Mouse (Mus musculus) heart, embryonic 14.5 days (tissue): ENCODE measurements around the gene Fcna. TPM values are rescaled to one million over a fixed set of nuclear protein-coding genes. Genes with fewer than 3 reads are reported as not detected.

Experiments
- ATAC-seq: fragments of 200-750 bp; cut with Nextera tagmentation; 2 replicates; pipeline ENCODE4 v1.8.0; 2017; ENCODE audit warnings: low read depth, moderate TSS enrichment; ENCODE audit not compliant: insufficient number of reproducible peaks, insufficient read depth, low FRiP score
- H3K27ac ChIP-seq, 2 experiments: fragments of 200-500 bp in 1 of 2; fragments of 300-500 bp in 1 of 2; sonication (generic) in 1 of 2; replicated peaks in 1 of 2; 2 replicates each; pipeline ENCODE4 v1.5.1; 2012 to 2014; ENCODE audit warnings: low read depth in 2 of 2, low read length in 2 of 2, control low read depth in 1 of 2, mild to moderate bottlenecking in 1 of 2, mixed read lengths in 1 of 2; ENCODE audit not compliant: control insufficient read depth in 1 of 2, insufficient read depth in 1 of 2
- H3K27me3 ChIP-seq: fragments of 300-500 bp; sonication (generic); 2 replicates; pipeline ENCODE4 v1.6.1; 2014; ENCODE audit warnings: mild to moderate bottlenecking, low read length, control low read depth; ENCODE audit not compliant: control insufficient read depth, insufficient read depth
- H3K36me3 ChIP-seq: fragments of 300-500 bp; sonication (generic); 2 replicates; pipeline ENCODE4 v1.6.1; 2014; ENCODE audit warnings: mild to moderate bottlenecking, control low read depth, low read length, mixed read lengths; ENCODE audit not compliant: control insufficient read depth, insufficient read depth
- H3K4me1 ChIP-seq, 2 experiments: fragments of 200-500 bp in 1 of 2; fragments of 300-500 bp in 1 of 2; sonication (generic) in 1 of 2; 2 replicates each; pipeline ENCODE4 v1.6.1; 2012 to 2014; ENCODE audit warnings: low read length in 2 of 2, control low read depth in 1 of 2, mixed read lengths in 1 of 2; ENCODE audit not compliant: control insufficient read depth in 2 of 2, insufficient read depth in 2 of 2
- H3K4me2 ChIP-seq: fragments of 300-500 bp; sonication (generic); 2 replicates; pipeline ENCODE4 v1.6.1; 2014; ENCODE audit warnings: mild to moderate bottlenecking, low read length
- H3K4me3 ChIP-seq, 2 experiments: fragments of 200-500 bp in 1 of 2; fragments of 300-500 bp in 1 of 2; sonication (generic) in 1 of 2; 2 replicates each; pipeline ENCODE4 v1.5.1; 2012 to 2014; ENCODE audit warnings: low read length in 2 of 2, mild to moderate bottlenecking in 2 of 2, control low read depth in 1 of 2, low read depth in 1 of 2, moderate library complexity in 1 of 2; ENCODE audit not compliant: control insufficient read depth in 1 of 2, insufficient read depth in 1 of 2
- H3K9ac ChIP-seq: fragments of 300-500 bp; sonication (generic); 2 replicates; pipeline ENCODE4 v1.6.1; 2014; ENCODE audit warnings: mild to moderate bottlenecking, low read length
- H3K9me3 ChIP-seq: fragments of 300-500 bp; sonication (generic); 2 replicates; pipeline ENCODE4 v1.6.1; 2016; ENCODE audit warnings: low read length, control low read depth; ENCODE audit not compliant: control insufficient read depth
- WGBS: fragments of 180-500 bp; shearing (Covaris S2); extraction: QIAGEN DNeasy Blood & Tissue Kit; methylation state at CpG from one replicate; pipeline ENCODE4 v1.1.7; 2014; 5-methylcytosine and 5-hydroxymethylcytosine counted together
- polyA plus RNA-seq: library from polyadenylated mRNA; unstranded; fragments of >200 nt; fragmentation: Nextera tagmentation; extraction: Ambion mirVana; gene quantifications from 2 replicates; pipeline ENCODE4 v1.2.1, GENCODE M21; 2014

Fcna gene
- polyA plus RNA-seq, 1 experiment from 2014 or later = 3.2 TPM

DNA sequence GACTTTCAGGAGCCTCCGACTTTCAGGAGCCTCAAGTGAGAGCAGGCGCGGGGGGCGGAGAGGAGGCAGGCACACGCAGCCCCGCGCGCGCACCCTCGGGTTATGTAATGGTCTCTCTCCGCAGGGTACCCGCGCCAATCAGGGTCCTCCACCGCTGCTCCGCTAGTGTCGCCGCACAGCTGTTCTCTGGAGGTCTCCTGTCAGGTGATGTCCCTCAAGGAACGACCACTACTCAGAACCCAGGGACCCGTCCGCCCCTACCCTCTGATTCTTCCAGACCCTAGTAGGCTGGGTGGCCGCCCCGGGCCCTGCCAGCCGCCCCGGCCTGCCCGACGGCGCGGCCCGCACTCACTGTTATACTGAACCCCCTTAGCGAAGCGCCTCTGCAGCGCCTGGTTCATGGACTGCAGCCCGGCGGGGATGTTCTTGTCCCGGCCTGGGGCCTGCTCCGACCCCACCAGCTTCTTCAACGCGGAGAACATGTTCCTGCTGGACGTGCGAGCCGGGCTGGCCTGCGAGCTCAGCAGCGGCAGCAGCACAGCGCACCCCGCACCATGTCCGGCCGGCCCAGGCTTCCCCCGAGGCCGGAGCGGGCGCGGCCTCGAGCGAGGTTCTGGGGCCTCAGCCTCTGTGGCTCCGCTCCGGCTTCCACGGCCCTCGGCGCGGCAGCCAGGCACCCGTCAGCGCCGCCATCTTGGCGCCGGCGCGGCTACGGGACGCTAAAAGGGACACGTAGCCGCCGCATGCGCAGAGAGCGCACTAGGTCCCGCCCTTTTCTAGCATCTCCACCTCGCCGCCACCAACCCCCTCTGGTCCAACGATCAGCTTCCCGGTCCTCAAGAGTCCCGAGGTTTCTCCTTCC is 19.8 kb downstream of the Fcna start, which contains the start of gene Rabl6:
Gene Rabl6, minus strand, starts transcription at position 761 of the 862 bp plus-strand sequence.
- peaks cover 11% of the 10 kb centered on the region; the same call in 1 of the 2 replicates for H3K36me3 ChIP-seq
- H3K9me3 ChIP-seq = no peaks in the 10 kb centered on the region
- H3K27me3 ChIP-seq = no peaks in the 10 kb centered on the region
- peak within 1 kb of the TSS; percentile 80 for H3K4me2 ChIP-seq
- WGBS = under 1% methylated on average over 79 of the region's 80 CpGs
- H3K9ac ChIP-seq = peak within 1 kb of the TSS; percentile 95
- H3K4me3 ChIP-seq = peak within 1 kb of the TSS; percentile 86 to 100
- peak within 1 kb of the TSS; percentile 92 to 98 for H3K27ac ChIP-seq
- peak; percentile 83 for ATAC-seq
- peaks cover 7 to 16% of the 10 kb centered on the region in 2 experiments for H3K4me1 ChIP-seq

- peaks cover 66% of the 10 kb centered on the region for H3K36me3 ChIP-seq
- no peak overlapping the region for H3K4me2 ChIP-seq
- no peak overlapping the region for H3K9ac ChIP-seq
- no peak for ATAC-seq
- peaks cover 6 to 23% of the 10 kb centered on the region in 2 experiments; a peak in 3 of 4 replicates for H3K4me1 ChIP-seq
- H3K4me3 ChIP-seq = no peak overlapping the region
- no peaks in the 10 kb centered on the region for H3K9me3 ChIP-seq
- H3K27me3 ChIP-seq = no peaks in the 10 kb centered on the region
- 89% methylated on average over 5 of the region's 5 CpGs for WGBS
- no peak overlapping the region for H3K27ac ChIP-seq
Observed at GRCm38 (mm10) chr2:25602526-25602925, 25.3 kb downstream of the Fcna start.

GRCm38 (mm10) chr2:25600037-25600436 is 27.8 kb downstream of the Fcna start:
- H3K4me3 ChIP-seq = no peak overlapping the region
- 92% methylated on average over 2 of the region's 2 CpGs for WGBS
- H3K4me2 ChIP-seq = no peak overlapping the region
- H3K9ac ChIP-seq = no peak overlapping the region
- no peaks in the 10 kb centered on the region for H3K27me3 ChIP-seq
- peaks cover 88% of the 10 kb centered on the region for H3K36me3 ChIP-seq
- H3K4me1 ChIP-seq = peaks cover 4 to 10% of the 10 kb centered on the region in 2 experiments; a peak in 2 of 4 replicates
- no peaks in the 10 kb centered on the region for H3K9me3 ChIP-seq
- H3K27ac ChIP-seq = no peak overlapping the region
- ATAC-seq = no peak

- WGBS = 83% methylated on average over 1 of the region's 1 CpGs
Observed at GRCm38 (mm10) chr2:25598749-25599148, 29.1 kb downstream of the Fcna start.

DNA sequence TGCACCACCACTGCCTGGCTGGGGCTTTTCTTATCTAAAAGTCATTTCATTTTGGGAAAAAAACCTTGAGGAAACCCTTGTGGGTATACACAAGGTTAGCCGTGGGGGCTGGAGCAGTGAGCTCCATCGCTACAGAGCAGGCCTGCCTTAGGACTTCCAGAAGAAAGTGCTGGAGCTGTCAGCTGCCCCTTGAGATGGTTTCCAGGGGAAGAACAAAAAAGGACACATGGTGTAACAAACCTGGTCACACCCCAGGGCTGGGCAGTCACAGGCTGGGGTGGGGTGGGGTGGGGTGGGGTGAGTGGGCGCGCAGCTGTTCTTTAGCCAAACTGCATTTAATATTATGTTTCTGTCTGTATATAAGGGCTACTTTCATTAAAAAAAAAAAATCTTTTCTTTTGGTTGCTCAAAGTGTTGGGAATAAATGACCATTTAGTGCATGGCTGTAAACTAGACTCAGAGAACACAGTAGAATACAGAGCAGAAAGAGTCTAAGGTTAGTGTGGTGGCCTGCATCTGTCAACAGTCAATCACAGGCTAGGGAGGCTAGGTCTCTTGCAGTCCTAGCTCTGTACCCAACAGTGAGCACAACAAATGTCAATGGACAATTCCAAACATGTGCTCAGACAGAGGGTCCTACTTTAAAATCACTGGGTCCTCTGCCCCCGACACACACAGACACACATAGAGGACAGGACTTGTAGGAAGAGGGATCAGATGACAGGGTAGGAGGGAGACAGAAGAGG is 30.9 kb downstream of the Fcna start:
- no peak overlapping the region for H3K4me3 ChIP-seq
- H3K9ac ChIP-seq = no peak overlapping the region
- peaks cover 96% of the 10 kb centered on the region for H3K36me3 ChIP-seq
- no peak for ATAC-seq
- H3K27ac ChIP-seq = no peak overlapping the region
- 94% methylated on average over 5 of the region's 5 CpGs for WGBS
- no peaks in the 10 kb centered on the region for H3K9me3 ChIP-seq
- H3K4me2 ChIP-seq = no peak overlapping the region
- peaks cover 4 to 10% of the 10 kb centered on the region in 2 experiments; a peak in 2 of 4 replicates for H3K4me1 ChIP-seq
- H3K27me3 ChIP-seq = no peaks in the 10 kb centered on the region

More at GRCm38 (mm10) chr2:25598749-25599148, 29.1 kb downstream of the Fcna start:
- no peak overlapping the region for H3K9ac ChIP-seq
- H3K4me2 ChIP-seq = no peak overlapping the region
- ATAC-seq = no peak
- peaks cover 96% of the 10 kb centered on the region for H3K36me3 ChIP-seq
- no peak overlapping the region for H3K4me3 ChIP-seq
- no peaks in the 10 kb centered on the region for H3K27me3 ChIP-seq
- no peaks in the 10 kb centered on the region for H3K9me3 ChIP-seq
- peaks cover 4 to 10% of the 10 kb centered on the region in 2 experiments; a peak in 2 of 4 replicates for H3K4me1 ChIP-seq
- no peak overlapping the region for H3K27ac ChIP-seq

- H3K9me3 ChIP-seq = no peaks in the 10 kb centered on the region
- ATAC-seq = no peak
- H3K4me2 ChIP-seq = no peak overlapping the region
- H3K27me3 ChIP-seq = no peaks in the 10 kb centered on the region
- H3K9ac ChIP-seq = no peak overlapping the region
- peaks cover 4 to 10% of the 10 kb centered on the region in 2 experiments for H3K4me1 ChIP-seq
- peaks cover 92% of the 10 kb centered on the region for H3K36me3 ChIP-seq
- no peak overlapping the region for H3K4me3 ChIP-seq
- no peak overlapping the region for H3K27ac ChIP-seq
- WGBS = 86% methylated on average over 2 of the region's 2 CpGs
Observed at GRCm38 (mm10) chr2:25591863-25592262, 36.0 kb downstream of the Fcna start.

DNA sequence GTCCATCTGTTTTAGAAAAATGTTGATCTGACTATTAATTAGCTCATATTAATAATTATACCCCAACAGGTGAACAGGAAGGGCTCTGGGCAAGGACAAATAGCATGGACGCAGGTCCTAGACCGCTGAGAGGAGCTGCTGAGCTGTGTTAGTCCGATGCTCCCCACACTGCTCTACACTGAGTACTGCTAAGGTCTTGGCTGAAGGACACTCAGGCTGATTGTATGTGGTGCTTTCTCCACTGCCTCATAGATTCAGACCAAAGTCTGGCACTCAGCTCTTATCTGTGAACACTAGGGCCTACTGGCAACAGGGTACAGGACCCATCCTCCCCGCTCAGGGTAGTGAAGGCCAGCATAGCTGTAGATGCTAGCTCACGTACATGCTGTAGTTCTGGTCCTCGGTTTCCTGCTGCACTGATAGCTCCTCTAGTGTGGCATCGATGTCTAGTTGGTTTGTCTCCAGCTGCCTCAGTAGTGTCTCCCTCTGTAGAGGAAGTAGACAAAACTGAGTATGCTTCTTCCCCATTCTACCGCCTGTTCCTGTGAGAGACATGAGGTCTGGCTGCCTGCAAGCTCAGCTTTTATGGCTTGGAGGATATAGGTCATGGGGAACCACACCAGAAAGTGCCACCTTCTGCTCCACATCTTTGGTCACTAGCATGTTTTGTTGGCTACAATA is 39.5 kb downstream of the Fcna start:
- Histone ChIP-seq H3K4me2 (no peak overlapping the region), H3K36me3 (peaks cover 96% of the 10 kb centered on the region), H3K27me3 (no peaks in the 10 kb centered on the region), H3K4me1 (peaks cover 8 to 10% of the 10 kb centered on the region in 2 experiments), H3K9ac (no peak overlapping the region), H3K27ac (no peak overlapping the region), H3K9me3 (no peaks in the 10 kb centered on the region), H3K4me3 (no peak overlapping the region)
- no peak for ATAC-seq
- WGBS = 83% methylated on average over 8 of the region's 8 CpGs
